Mouse (Mus musculus) gastrocnemius, adult 8-10 months (tissue): ENCODE results near the gene Prkcz. TPM values are rescaled to one million over a fixed set of nuclear protein-coding genes. Genes with fewer than 3 reads are reported as not detected.
A peak's percentile ranks its signal among the peaks of the same experiment; 100 is the strongest.

Experiments
- DNase-seq, 2 experiments: peaks; one replicate each; pipeline ENCODE4 v3.0.0; 2022; ENCODE audit warnings: low spot score in 2 of 2
- total RNA-seq, 4 experiments: library from RNA; stranded (reverse); gene quantifications; 2 replicates each; pipeline ENCODE4 v1.2.4; 2022

Prkcz gene
- total RNA-seq, result 1 to 10 TPM; 1.8 to 2.9 (median 2.4) TPM

- DNase-seq, result peak; percentile 45 to 68
Measured at GRCm38 (mm10) chr4:155361303-155361791, at the start of gene Prkcz. Gene Prkcz, minus strand, starts transcription at chr4:155361361.

GRCm38 (mm10) chr4:155409058-155409776, 48.1 kb upstream of the Prkcz start, which contains the start of gene Cfap74:
Gene Cfap74, plus strand, starts transcription at chr4:155409190.
- peak; percentile 41 to 69 for DNase-seq

GRCm38 (mm10) chr4:155408695-155409057, 47.5 kb upstream of the Prkcz start:
- DNase-seq, result no peak

DNA sequence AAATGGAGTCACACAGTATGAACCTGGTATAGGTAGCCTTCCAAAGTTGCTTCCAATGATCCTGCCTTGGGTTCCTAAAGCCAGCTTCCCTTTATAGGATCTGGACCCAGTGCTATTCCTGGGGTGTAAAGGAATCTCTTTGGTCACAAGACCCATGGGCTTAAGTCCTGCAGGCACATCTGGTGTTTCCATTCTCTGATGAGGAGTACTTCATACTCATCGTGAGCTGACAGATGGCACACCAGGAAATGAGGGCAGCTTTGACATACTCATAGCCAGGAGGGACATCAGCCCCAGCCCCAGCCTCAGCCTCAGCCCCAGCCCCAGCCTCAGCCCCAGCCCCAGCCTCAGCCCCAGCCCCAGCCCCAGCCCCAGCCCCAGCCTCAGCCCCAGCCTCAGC, 41.3 kb upstream of the Prkcz start:
- no peak for DNase-seq

GRCm38 (mm10) chr4:155401121-155401520, 40.0 kb upstream of the Prkcz start:
- DNase-seq, result no peak

- no peak for DNase-seq
Measured at GRCm38 (mm10) chr4:155398222-155398540, 37.0 kb upstream of the Prkcz start.

DNA sequence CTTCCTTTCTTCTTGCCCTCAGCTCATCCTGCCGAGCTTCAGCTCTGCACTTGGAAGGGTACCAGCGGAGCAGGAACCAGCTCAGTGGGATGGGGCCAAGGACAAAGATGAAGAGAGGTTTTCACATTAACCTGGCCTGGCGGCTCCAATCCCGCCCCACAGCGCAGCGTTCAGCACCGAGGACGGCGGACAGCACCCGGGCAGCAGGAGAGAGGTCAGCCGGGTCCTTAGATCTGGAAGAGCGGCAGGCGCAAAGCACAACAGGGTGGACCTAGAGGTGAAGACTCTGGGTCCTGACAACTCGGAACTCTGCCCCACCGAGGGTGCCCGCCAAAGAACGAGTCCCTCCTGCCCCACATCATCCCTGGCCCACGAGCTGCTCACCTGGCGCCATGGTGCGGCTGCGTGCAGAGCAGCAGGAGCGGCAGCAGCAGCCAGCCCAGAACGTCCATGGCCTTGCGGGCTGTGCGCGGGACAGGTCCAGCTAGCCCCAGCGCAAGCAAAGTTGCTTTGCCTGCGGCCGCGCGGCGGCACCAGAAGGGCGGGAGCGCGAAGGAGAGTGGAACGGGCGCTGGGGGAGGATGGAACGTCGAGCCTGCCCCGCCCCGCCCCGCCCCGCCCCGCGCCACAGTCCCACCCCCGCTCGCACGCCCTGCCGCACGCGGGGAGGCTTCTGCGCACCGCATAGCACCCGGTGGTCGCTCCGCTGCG, 36.5 kb upstream of the Prkcz start, which contains the start of gene Gabrd:
Gene Gabrd, minus strand, starts transcription at position 602 of the 711 bp plus-strand sequence.
- peak in 1 of 2 experiments; percentile 24 for DNase-seq

GRCm38 (mm10) chr4:155396751-155397150, 35.6 kb upstream of the Prkcz start:
- no peak for DNase-seq

- DNase-seq, result no peak
Measured at GRCm38 (mm10) chr4:155395471-155395870, 34.3 kb upstream of the Prkcz start.

DNA sequence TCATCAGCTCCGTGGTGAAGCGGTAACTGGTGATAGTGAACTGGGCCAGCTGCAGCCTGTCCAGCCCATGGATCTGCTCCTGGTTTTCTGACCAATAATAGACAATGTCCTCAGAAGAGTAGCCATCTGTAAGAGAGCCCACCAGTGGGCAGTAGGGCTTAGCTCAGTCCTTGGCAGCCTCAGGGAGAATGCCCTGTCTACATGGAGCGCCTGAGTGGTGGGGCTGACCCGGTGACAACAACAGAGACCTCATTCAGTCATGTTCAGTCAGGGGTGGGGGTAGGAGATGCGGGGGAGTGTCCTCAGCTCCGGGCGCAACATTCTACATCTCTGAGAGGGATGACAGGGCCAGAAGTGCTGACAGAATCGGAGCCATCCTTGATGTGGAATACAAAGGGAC, 26.0 kb upstream of the Prkcz start:
- no peak for DNase-seq

DNA sequence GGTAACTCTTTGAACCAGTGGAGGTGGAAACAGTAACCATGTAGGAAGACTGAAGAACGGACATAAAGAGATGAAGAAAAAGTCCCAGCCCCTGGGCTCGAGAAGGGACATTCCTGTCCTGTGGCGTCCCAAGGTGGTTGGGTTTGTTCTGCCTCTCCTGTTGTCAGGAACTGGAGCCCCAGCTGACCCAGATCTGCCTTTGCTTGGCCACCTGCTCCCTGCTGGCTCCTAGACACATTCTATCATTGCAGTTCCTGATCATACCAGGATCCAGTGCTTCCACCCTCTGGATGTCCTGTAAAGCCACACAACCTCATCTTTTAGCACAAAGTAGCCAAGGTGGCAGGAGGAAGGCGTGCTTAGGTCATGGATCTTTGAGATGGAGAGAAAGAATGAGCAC, 22.2 kb upstream of the Prkcz start:
- DNase-seq, result no peak

DNA sequence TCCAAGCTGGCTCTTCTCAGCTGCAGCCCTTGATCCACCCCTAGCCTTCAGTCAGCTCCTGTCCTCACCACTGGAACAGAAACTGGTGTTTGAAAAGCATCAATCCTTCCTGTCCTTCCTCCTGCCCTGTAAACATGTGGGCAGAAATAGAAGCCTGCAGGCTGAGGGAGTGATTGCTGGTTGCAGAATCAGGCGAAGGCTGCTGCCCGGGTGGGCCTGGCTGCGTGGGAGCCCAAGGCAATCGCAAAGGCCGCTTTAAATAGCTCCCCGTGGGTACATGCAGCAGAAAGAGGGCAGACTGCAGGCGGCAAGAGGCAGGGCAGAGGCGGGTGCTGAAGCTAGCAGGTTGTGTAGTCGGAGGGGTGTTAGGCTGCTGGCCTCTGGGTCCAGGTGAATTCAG, 21.6 kb upstream of the Prkcz start:
- DNase-seq, result no peak

- DNase-seq, result no peak
Measured at GRCm38 (mm10) chr4:155381974-155382373, 20.8 kb upstream of the Prkcz start.

DNA sequence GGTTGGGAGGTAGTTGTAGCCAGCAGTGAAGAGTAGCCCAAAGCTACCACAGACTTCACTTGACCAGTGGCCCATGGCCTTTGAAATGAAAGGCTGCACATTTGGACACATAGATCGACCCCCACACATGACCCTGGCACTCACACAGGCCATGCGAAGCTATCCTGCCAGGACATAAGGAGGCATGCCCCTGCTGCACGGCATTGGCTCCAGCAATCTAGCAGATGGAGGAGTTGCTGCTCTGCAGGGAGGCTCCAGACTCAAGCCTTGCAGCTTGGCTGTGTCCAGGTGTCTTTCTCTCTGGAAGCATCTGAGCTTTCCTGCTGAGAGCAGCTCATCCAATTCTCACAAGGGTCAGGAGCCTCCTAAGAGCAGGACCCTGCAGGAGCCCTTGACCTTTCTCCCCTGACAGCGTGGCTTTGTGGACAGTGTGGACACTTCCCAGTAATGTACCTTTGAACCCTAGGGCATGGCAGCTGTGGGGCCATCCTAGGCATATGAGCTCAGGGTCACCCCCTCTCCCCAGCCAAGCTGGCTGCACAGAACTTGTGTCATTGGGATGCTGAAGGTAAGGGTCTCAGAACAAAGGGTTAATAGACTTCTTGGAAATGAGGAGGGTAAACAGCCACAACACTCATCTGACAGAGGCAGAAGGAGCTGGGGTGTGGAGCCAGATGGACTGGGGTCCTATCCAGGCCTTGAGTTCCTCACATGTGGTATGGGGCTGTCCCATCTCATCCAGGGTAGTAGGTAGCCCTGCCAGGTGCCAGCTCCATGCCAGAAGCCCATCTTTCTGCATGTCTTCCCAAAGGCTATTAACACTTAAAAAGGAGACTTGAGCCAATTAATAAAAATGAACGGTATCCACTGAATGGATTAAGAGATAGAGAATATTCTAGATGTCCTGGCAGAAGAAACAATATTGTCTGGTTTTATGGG, 10.9 kb upstream of the Prkcz start:
- no peak for DNase-seq

GRCm38 (mm10) chr4:155370737-155371715, 9.9 kb upstream of the Prkcz start:
- no peak for DNase-seq

DNA sequence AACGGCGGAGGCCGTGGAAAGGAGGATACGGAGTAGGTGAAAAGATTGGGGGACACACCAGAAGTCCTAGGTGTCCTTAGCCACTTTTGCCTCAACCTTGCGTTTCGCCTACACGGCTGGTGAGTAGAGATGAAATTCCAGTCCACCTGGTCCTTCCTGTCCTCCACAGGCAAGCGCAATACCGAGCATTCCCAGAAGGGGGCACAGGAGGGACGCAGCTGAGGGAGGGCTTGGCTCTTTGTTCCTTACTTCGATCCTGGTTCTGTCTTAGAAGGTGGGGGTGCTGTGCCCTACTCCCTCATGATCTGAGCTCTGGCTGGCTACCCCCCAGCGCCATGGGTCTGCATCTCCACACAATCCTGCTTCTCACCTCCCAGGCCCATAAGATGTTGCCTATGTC, 7.5 kb upstream of the Prkcz start:
- peak; percentile 50 to 54 for DNase-seq

GRCm38 (mm10) chr4:155367739-155368138, 6.6 kb upstream of the Prkcz start:
- no peak for DNase-seq

DNA sequence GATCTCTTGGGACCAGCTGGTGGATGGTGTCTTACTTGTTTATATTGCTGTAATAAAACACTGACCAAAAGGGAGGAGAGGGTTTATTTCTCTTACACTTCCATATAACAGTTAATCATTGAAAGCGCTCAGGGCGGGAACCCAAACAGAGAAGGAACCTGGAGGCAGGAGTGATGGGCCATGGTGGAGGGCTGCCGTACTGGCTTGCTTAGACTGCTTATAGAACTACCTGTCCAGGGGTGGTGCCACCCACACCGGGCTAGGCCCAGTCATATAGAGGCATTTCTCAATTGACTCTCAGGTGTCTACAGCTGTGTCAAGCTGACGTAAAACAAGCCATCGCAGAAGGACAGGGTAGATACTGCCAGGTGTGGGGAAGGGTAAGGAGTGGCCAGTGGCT, 5.6 kb upstream of the Prkcz start:
- no peak for DNase-seq

GRCm38 (mm10) chr4:155362443-155362842, 1.3 kb upstream of the Prkcz start:
- DNase-seq, result no peak

DNA sequence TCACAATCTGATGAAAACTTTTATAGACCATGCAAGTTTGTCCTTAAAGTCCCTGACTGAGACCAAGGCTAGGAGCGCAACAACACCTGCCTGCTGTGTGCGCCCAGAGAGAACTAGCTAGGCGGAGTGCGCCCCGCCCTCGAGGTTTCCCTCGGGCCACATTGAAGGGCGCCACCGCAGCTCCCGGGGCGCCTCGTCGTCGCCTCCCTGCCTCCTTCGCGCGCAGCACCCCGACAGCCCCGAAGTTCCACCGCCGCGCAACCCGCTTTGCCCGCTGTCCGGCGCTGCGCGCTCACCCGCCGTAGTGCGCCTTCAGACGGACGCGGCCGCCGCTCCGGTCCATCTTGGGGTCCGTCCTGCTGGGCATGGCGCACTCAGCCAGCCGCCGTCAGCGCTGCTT, 305 bp downstream of the Prkcz start:
- no peak for DNase-seq
